In the genomic region with DNA sequence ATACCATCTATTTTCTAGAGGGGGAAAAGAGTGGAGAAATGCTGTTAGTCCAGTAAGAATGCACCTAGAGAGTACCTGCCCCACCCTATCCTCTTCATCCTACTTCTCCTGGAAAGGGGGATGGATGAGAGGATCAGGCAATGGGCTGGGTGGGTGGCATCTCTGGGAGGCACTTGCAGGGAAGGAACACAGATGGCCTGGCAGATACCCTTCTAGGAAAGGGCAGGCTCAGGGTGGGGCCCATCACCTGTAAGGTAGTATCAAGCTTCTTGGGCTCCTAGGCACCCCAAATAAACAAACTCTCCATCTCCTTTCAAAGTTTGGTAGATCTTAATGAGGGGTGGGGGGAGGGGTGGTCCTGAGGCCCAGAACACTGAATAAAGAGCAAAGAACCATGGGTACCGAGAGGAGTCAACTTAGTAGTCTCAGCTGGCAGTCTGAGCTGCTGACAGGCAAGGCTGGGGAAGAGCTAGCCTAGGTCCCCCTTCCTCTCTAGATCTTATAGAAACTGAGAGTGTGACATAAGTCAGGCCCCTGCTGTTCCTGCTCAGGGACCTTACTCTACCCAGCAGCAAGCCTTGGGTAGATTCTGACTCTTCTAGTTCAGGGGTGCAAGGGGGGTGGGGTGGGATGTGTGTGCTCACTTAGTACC, we compare ENCODE assay signal across 11 mouse cellular contexts. TPM values are rescaled to one million over a fixed set of nuclear protein-coding genes. Genes with fewer than 3 reads are reported as not detected.
DNase-seq lines count a peak whose midpoint lies in the region; ATAC-seq and TF ChIP-seq lines count a peak whose summit lies in the region.
"Had no signal": no experiment of that assay in that cellular context is flagged by ENCODE, and none has a peak within 500 bp of the region (broad histone marks: within the 10 kb centered on the region; RNA-seq: fewer than 3 reads in every experiment).

No protein-coding gene starts in this region.

- peak overlapping the region; percentile 95 for H3K4me2 ChIP-seq in heart, embryonic 15.5 days
- peak overlapping the region; percentile 67; the same call in 1 of the 2 replicates for H3K4me2 ChIP-seq in embryonic facial prominence, embryonic 14.5 days (ENCODE audit: low read depth, low read length)
- H3K4me2 ChIP-seq in liver, embryonic 11.5 days, result peak overlapping the region; percentile 79

- H3K36me3 ChIP-seq in heart, embryonic 15.5 days, result no peaks in the 10 kb centered on the region
- H3K36me3 ChIP-seq in G1E (replicated peaks), result peaks cover 42% of the 10 kb centered on the region
- H3K36me3 ChIP-seq in embryonic facial prominence, embryonic 14.5 days (ENCODE audit: control insufficient read depth, insufficient read depth, low read length), result no peaks in the 10 kb centered on the region
- no peaks in the 10 kb centered on the region for H3K36me3 ChIP-seq in liver, embryonic 11.5 days (ENCODE audit: control insufficient read depth, insufficient read depth, low read length)

- intact Hi-C loops in heart, postnatal 10 days (cut with DNase I), result no loop called here
- intact Hi-C loops in left cerebral cortex, postnatal 36 days (cut with DNase I), result no loop called here

- TF ChIP-seq CTCF in G1E (IDR thresholded peaks at IDR 0.05; ENCODE audit: low read depth, low read length), result no peak

- 59% methylated on average over 1 of the region's 1 CpGs for WGBS in heart, embryonic 15.5 days
- WGBS in embryonic facial prominence, embryonic 14.5 days, result 83% methylated on average over 1 of the region's 1 CpGs
- 55% methylated on average over 1 of the region's 1 CpGs for WGBS in liver, embryonic 11.5 days

- no peak for ATAC-seq in heart, embryonic 15.5 days (replicated peaks; ENCODE audit: insufficient number of reproducible peaks, insufficient read depth, low FRiP score, low read depth)
- 0 out of 2 replicates have a peak, but pooled peaks have one; percentile 0 for ATAC-seq in G1E (ENCODE audit: extremely low read depth, insufficient number of reproducible peaks, low FRiP score, poor library complexity, severe bottlenecking)
- ATAC-seq in embryonic facial prominence, embryonic 14.5 days (ENCODE audit: low read depth), result no peak
- ATAC-seq in liver, embryonic 11.5 days (replicated peaks; ENCODE audit: low FRiP score), result peak; percentile 35
- ATAC-seq: forebrain, embryonic 13.5 days had no signal

- no peak overlapping the region; the same call in 1 of the 2 replicates for H3K4me3 ChIP-seq in heart, embryonic 15.5 days
- peak overlapping the region; percentile 78; the same call in 1 of the 2 replicates for H3K4me3 ChIP-seq in G1E (ENCODE audit: low read depth, low read length)
- H3K4me3 ChIP-seq in embryonic facial prominence, embryonic 14.5 days (ENCODE audit: low read depth, low read length), result no peak overlapping the region
- peak overlapping the region; percentile 75 for H3K4me3 ChIP-seq in liver, embryonic 11.5 days (ENCODE audit: low read depth, low read length)
- H3K4me3 ChIP-seq: forebrain, embryonic 13.5 days had no signal

- peaks cover 44% of the 10 kb centered on the region for H3K4me1 ChIP-seq in heart, embryonic 15.5 days (replicated peaks)
- peaks cover 91% of the 10 kb centered on the region for H3K4me1 ChIP-seq in G1E (ENCODE audit: insufficient read depth, low read depth, low read length)
- H3K4me1 ChIP-seq in embryonic facial prominence, embryonic 14.5 days (ENCODE audit: control insufficient read depth, insufficient read depth, low read length), result peaks cover 35% of the 10 kb centered on the region
- peaks cover 57% of the 10 kb centered on the region for H3K4me1 ChIP-seq in liver, embryonic 11.5 days (replicated peaks; ENCODE audit: control insufficient read depth, insufficient read depth, low read length)

- no peaks in the 10 kb centered on the region for H3K9me3 ChIP-seq in heart, embryonic 15.5 days (replicated peaks)
- no peaks in the 10 kb centered on the region for H3K9me3 ChIP-seq in G1E (replicated peaks)
- H3K9me3 ChIP-seq in embryonic facial prominence, embryonic 14.5 days (ENCODE audit: control insufficient read depth, low read length), result no peaks in the 10 kb centered on the region
- H3K9me3 ChIP-seq in liver, embryonic 11.5 days (ENCODE audit: control insufficient read depth, low read length), result no peaks in the 10 kb centered on the region
- H3K9me3 ChIP-seq: forebrain, embryonic 13.5 days had no signal

- H3K27me3 ChIP-seq in heart, embryonic 15.5 days, result no peaks in the 10 kb centered on the region
- H3K27me3 ChIP-seq in G1E (ENCODE audit: insufficient read depth, low read length), result no peaks in the 10 kb centered on the region
- no peaks in the 10 kb centered on the region for H3K27me3 ChIP-seq in embryonic facial prominence, embryonic 14.5 days (replicated peaks; ENCODE audit: control insufficient read depth, insufficient read depth, low read length)
- H3K27me3 ChIP-seq in liver, embryonic 11.5 days (replicated peaks; ENCODE audit: control insufficient read depth, insufficient read depth, low read length), result no peaks in the 10 kb centered on the region

- no peak overlapping the region for H3K9ac ChIP-seq in heart, embryonic 15.5 days
- H3K9ac ChIP-seq in embryonic facial prominence, embryonic 14.5 days (ENCODE audit: low read depth, low read length), result no peak overlapping the region
- peak overlapping the region; percentile 77 for H3K9ac ChIP-seq in liver, embryonic 11.5 days (ENCODE audit: low read depth, low read length)
- H3K9ac ChIP-seq: forebrain, embryonic 13.5 days had no signal

- H3K27ac ChIP-seq in heart, embryonic 15.5 days, result no peak overlapping the region
- H3K27ac ChIP-seq in embryonic facial prominence, embryonic 14.5 days (replicated peaks; ENCODE audit: low read depth, low read length), result no peak overlapping the region
- peak overlapping the region; percentile 84 for H3K27ac ChIP-seq in liver, embryonic 11.5 days (ENCODE audit: low read depth, low read length)
- H3K27ac ChIP-seq: forebrain, embryonic 13.5 days had no signal

- DNase-seq in heart, postnatal 10 days, result no peak
- peak; percentile 46 for DNase-seq in G1E (ENCODE audit: low spot score)
- DNase-seq in embryonic facial prominence, embryonic 14.5 days (ENCODE audit: low spot score), result no peak
- DNase-seq in liver, embryonic 11.5 days (ENCODE audit: low spot score), result no peak
- DNase-seq in left cerebral cortex, postnatal 36 days (ENCODE audit: low spot score in 2 of 2), result no peak
- no peak for DNase-seq in adrenal gland, adult 2 months
- no peak for DNase-seq in MN1 (ENCODE audit: low spot score)
- DNase-seq: cerebellum, adult 9-10 months; lung, adult 2 months had no signal

RNA-seq across cellular contexts. Expression of gene Atp2b4, which starts 3.4 kb away (rescaled TPM):
- polyA plus RNA-seq in heart, embryonic 15.5 days (2015; fragmentation: Nextera tagmentation; extraction: Ambion mirVana), result 11.2 and 13.6 TPM in 2 replicates
- 10 to 100 TPM; 34.4 to 38.8 TPM for total RNA-seq in heart, postnatal 10 days (2021)
- total RNA-seq in G1E (2014; fragmentation: Nextera tagmentation), result 274 and 278 TPM in 2 replicates
- total RNA-seq in G1E (2017), result 32.2 and 34.0 TPM in 2 replicates
- 69.4 and 85.7 TPM in 2 replicates for polyA plus RNA-seq in G1E (2012)
- 22.9 and 23.4 TPM in 2 replicates for polyA plus RNA-seq in embryonic facial prominence, embryonic 14.5 days (2014; fragmentation: Nextera tagmentation; extraction: Ambion mirVana)
- polyA plus RNA-seq in liver, embryonic 11.5 days (2014; fragmentation: Nextera tagmentation; extraction: Ambion mirVana), result 17.1 and 19.6 TPM in 2 replicates
- total RNA-seq in left cerebral cortex, postnatal 36 days (2021), result 100 to 1,000 TPM; 224 to 248 TPM
- total RNA-seq in adrenal gland, adult 2 months (2021), result 10 to 100 TPM; 24.9 to 39.7 TPM
- polyA plus RNA-seq in adrenal gland, adult 2 months (2012; rRNA removed), result 4.2 and 4.5 TPM in 2 replicates

Comparison
In these comparisons a context has a peak if more than half of its experiments do, and no peak if none do; other contexts are left out.
1. ATAC-seq: peak in G1E (single experiment) and liver, embryonic 11.5 days (single experiment); none in heart, embryonic 15.5 days (single experiment) and embryonic facial prominence, embryonic 14.5 days (single experiment).
2. H3K4me3 ChIP-seq: peak in G1E (single experiment) and liver, embryonic 11.5 days (single experiment); none in heart, embryonic 15.5 days (single experiment) and embryonic facial prominence, embryonic 14.5 days (single experiment).
3. Peak in every context shown above with its lines, with median percentiles within 50 percentile points of each other: H3K4me2 ChIP-seq.